Mouse (Mus musculus) forebrain, postnatal 0 days (tissue): Measurements from ENCODE around the gene Rpl13. TPM values are rescaled to one million over a fixed set of nuclear protein-coding genes. Genes with fewer than 3 reads are reported as not detected.

ENCODE experiments used
- ATAC-seq: fragments of 200-750 bp; cut with Nextera tagmentation; 2 replicates; pipeline ENCODE4 v1.8.0; 2017; ENCODE audit warnings: mild to moderate bottlenecking, moderate library complexity
- DNase-seq: peaks from one replicate; pipeline ENCODE4 v3.0.0-alpha.2; 2015
- H3K27ac ChIP-seq: fragments of 300-500 bp; sonication (generic); 2 replicates; pipeline ENCODE4 v1.5.1; 2014; ENCODE audit warnings: low read depth, mild to moderate bottlenecking, antibody characterized with exemption, low read length, moderate library complexity, mixed read lengths
- H3K27me3 ChIP-seq: fragments of 300-500 bp; sonication (generic); 2 replicates; pipeline ENCODE4 v1.6.1; 2014; ENCODE audit warnings: mild to moderate bottlenecking, low read length, mixed read lengths; ENCODE audit not compliant: insufficient read depth
- H3K36me3 ChIP-seq: fragments of 300-500 bp; sonication (generic); 2 replicates; pipeline ENCODE4 v1.6.1; 2014; ENCODE audit warnings: mild to moderate bottlenecking, moderate library complexity; ENCODE audit not compliant: insufficient read depth
- H3K4me1 ChIP-seq: fragments of 300-500 bp; sonication (generic); 2 replicates; pipeline ENCODE4 v1.6.1; 2014; ENCODE audit warnings: antibody characterized with exemption; ENCODE audit not compliant: insufficient read depth
- H3K4me2 ChIP-seq: fragments of 300-500 bp; sonication (generic); 2 replicates; pipeline ENCODE4 v1.6.1; 2014; ENCODE audit warnings: low read depth, mild to moderate bottlenecking, moderate library complexity
- H3K4me3 ChIP-seq: fragments of 300-500 bp; sonication (generic); 2 replicates; pipeline ENCODE4 v1.5.1; 2014; ENCODE audit warnings: low read depth, low read length, mixed read lengths
- H3K9ac ChIP-seq: fragments of 300-500 bp; sonication (generic); 2 replicates; pipeline ENCODE4 v1.6.1; 2014; ENCODE audit warnings: mild to moderate bottlenecking
- H3K9me3 ChIP-seq: fragments of 300-500 bp; sonication (generic); 2 replicates; pipeline ENCODE4 v1.6.1; 2016; ENCODE audit warnings: low read length
- CTCF ChIP-seq: sonication (generic); IDR thresholded peaks from 2 replicates; pipeline ENCODE4 v1.5.1; 2016; ENCODE audit warnings: antibody characterized with exemption, control low read depth, low read depth
- WGBS: fragments of 180-500 bp; shearing (Covaris S2); extraction: QIAGEN DNeasy Blood & Tissue Kit; methylation state at CpG from one replicate; pipeline ENCODE4 v1.1.7; 2014; 5-methylcytosine and 5-hydroxymethylcytosine counted together
- polyA plus RNA-seq: library from polyadenylated mRNA; unstranded; fragments of >200 nt; fragmentation: Nextera tagmentation; extraction: Ambion mirVana; gene quantifications from 2 replicates; pipeline ENCODE4 v1.2.1, GENCODE M21; 2015
- total RNA-seq: library from RNA; depleted of rRNA; stranded (reverse); fragments of >200 nt; gene quantifications from 2 replicates; pipeline ENCODE4 v1.2.3, GENCODE M21; 2014

Rpl13 gene
- total and polyA plus RNA-seq, 2 experiments from 2014 or later, result 944 to 2,315 TPM

DNA sequence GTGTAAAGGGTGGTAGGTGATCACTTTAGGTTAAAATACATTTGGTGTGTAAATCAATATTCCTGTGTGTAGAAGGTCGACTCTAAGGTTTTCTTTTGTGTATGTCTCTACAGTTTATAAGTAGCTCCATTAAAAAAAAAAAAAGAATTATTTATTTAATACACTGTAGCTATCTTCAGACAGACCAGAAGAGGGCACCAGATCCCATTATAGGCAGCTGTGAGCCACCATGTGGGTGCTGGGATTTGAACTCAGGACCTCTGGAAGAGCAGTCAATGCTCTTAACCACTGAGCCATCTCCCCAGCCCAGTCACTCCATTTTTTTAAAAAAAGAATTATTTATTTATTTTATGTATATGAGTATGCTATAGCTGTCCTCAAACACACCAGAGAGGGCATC is 5.9 kb downstream of the Rpl13 start:
- no peak overlapping the region for H3K4me2 ChIP-seq
- 71% methylated on average over 1 of the region's 1 CpGs for WGBS
- no peak for ATAC-seq
- no peak overlapping the region for H3K4me3 ChIP-seq
- H3K27ac ChIP-seq, result no peak overlapping the region
- DNase-seq, result no peak
- H3K4me1 ChIP-seq, result 0 out of 2 replicates have a peak, but pooled peaks cover 7% of the 10 kb centered on the region
- H3K9me3 ChIP-seq, result no peaks in the 10 kb centered on the region
- H3K9ac ChIP-seq, result no peak overlapping the region
- 0 out of 2 replicates have a peak, but pooled peaks have one; percentile 23 for TF ChIP-seq CTCF
- H3K27me3 ChIP-seq, result no peaks in the 10 kb centered on the region
- peaks cover 22% of the 10 kb centered on the region for H3K36me3 ChIP-seq

DNA sequence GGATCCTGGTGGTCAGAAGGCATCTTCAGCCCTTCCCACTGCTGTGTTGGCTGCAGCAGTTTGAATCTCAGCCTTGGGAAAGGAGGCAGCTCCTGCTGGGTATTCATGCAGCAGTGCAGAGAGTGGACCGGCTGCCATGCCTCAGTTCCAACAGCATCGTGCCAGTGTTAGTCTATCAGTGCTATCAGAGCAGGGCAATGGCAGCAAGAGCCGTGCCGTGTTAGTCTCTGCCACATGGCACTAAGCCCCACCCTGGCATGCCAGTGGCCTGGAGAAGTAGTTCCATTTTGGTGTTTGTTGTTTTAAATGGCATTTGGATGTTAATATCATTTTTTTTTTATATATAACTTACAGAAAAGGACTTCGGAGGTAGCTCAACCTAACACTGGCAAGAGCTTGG is 6.8 kb downstream of the Rpl13 start:
- no peak for TF ChIP-seq CTCF
- 84% methylated on average over 5 of the region's 5 CpGs for WGBS
- no peak overlapping the region for H3K4me2 ChIP-seq
- no peaks in the 10 kb centered on the region for H3K4me1 ChIP-seq
- no peaks in the 10 kb centered on the region for H3K27me3 ChIP-seq
- no peak for DNase-seq
- H3K27ac ChIP-seq, result no peak overlapping the region
- no peaks in the 10 kb centered on the region for H3K9me3 ChIP-seq
- no peak overlapping the region for H3K4me3 ChIP-seq
- H3K36me3 ChIP-seq, result peaks cover 14% of the 10 kb centered on the region
- ATAC-seq, result no peak
- H3K9ac ChIP-seq, result no peak overlapping the region

DNA sequence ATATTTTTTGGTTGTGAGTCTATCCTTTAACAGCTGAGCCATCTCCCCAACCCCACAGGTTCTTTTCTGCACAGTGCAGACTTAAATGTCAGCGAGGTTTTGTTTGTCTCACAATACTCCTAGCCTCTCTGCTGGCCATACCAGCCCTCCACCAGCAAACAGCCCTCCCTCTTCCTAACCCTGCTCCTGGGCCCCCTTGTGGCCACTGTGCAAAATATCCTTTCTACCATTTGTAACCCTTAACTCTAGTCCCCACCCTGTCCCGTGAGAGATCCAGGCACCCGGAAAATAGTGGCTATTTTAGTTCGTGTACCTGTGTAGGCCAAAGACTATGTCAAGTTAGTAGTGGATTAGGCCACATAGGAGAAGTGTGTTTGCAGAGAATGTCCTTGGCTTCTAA is 8.5 kb downstream of the Rpl13 start:
- TF ChIP-seq CTCF, result peak; percentile 71
- Histone ChIP-seq H3K4me3 (no peak overlapping the region), H3K27me3 (0 out of 2 replicates have a peak, but pooled peaks cover 1% of the 10 kb centered on the region), H3K27ac (no peak overlapping the region), H3K9ac (no peak overlapping the region), H3K4me1 (no peaks in the 10 kb centered on the region), H3K4me2 (no peak overlapping the region), H3K36me3 (no peaks in the 10 kb centered on the region), H3K9me3 (no peaks in the 10 kb centered on the region)
- ATAC-seq (peak; percentile 75), DNase-seq (no peak)
- 17% methylated on average over 4 of the region's 4 CpGs for WGBS

DNA sequence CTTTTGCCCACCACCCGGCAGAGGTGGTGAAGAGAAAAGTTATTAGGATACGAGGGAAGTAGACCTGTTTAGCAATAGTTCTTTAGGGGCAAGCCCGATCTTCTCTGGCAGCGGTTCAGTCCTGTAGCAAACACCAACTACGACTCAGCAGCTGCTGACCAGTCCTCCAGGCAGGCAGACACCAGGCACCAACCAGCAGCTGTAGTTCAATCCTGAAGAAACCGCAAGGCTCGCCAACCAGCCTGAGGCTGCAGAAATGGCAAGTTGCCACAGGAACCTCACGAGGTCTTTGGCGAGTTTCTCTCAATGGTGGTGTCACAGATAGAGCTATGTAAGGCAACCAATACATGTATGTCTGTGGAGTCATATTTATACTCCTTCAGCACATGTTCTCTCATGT is 10.7 kb downstream of the Rpl13 start:
- ATAC-seq (no peak), DNase-seq (no peak)
- Histone ChIP-seq H3K27ac (no peak overlapping the region), H3K4me1 (0 out of 2 replicates have a peak, but pooled peaks cover 4% of the 10 kb centered on the region), H3K4me2 (no peak overlapping the region), H3K4me3 (no peak overlapping the region), H3K9me3 (no peaks in the 10 kb centered on the region), H3K36me3 (no peaks in the 10 kb centered on the region), H3K9ac (no peak overlapping the region), H3K27me3 (peaks cover 20% of the 10 kb centered on the region; the same call in 1 of the 2 replicates)
- WGBS, result 76% methylated on average over 9 of the region's 9 CpGs
- TF ChIP-seq CTCF, result no peak

DNA sequence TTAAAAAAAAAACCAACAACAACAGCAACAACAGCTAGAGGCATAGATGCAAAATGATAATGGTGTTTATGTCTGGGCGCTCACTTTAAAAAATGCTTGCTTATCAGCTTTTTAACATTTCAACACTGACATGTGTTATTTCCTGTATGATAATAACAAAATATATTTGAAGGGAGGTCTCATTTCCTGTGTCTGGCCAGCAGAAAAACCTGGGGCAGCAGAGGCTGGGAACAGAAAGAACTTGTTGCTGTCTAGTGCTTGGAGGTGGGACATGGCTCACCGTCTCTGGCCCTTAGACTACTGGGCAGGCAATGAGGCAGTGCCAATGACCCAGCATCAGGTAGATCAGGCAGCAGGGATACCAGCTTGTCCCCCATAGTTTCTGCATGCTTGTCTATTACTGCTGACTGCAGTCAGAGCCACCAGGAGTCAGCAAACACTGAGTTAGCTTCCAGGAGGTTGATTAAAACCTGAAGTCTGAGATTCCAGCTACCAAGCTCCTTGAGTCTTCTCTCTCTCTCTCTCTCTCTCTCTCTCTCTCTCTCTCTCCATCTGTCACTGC is 11.8 kb downstream of the Rpl13 start:
- no peak overlapping the region for H3K9ac ChIP-seq
- DNase-seq (no peak), ATAC-seq (no peak)
- no peak overlapping the region for H3K27ac ChIP-seq
- peak; percentile 54 for TF ChIP-seq CTCF
- no peaks in the 10 kb centered on the region for H3K9me3 ChIP-seq
- WGBS, result 69% methylated on average over 2 of the region's 2 CpGs
- no peaks in the 10 kb centered on the region for H3K36me3 ChIP-seq
- H3K4me3 ChIP-seq, result no peak overlapping the region
- peaks cover 31% of the 10 kb centered on the region for H3K27me3 ChIP-seq
- no peak overlapping the region for H3K4me2 ChIP-seq
- 0 out of 2 replicates have a peak, but pooled peaks cover 4% of the 10 kb centered on the region for H3K4me1 ChIP-seq

DNA sequence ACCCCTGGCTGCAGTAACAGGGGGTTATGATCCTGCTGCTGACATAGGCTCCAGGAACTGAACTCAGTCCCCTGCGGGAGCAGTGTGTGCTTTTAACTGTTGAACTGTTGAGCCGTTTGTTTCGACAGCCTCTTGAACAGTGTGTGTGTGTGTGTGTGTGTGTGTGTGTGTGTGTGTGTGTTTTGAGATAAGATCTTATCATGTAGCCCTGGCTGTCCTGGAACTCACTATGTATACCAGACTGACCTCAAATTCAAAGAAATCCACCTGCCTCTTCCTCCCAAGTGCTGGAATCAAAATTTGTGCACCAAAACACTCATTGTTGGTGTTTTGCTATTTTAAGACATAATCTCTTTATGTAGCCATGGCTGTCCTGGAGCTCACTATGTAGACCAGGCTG is 12.5 kb downstream of the Rpl13 start:
- ATAC-seq (no peak), DNase-seq (no peak)
- H3K4me2 ChIP-seq, result no peak overlapping the region
- H3K27me3 ChIP-seq, result peaks cover 37% of the 10 kb centered on the region
- H3K9me3 ChIP-seq, result no peaks in the 10 kb centered on the region
- no peak overlapping the region for H3K4me3 ChIP-seq
- no peak overlapping the region for H3K27ac ChIP-seq
- no peaks in the 10 kb centered on the region for H3K36me3 ChIP-seq
- no peak for TF ChIP-seq CTCF
- H3K4me1 ChIP-seq, result 0 out of 2 replicates have a peak, but pooled peaks cover 4% of the 10 kb centered on the region
- 74% methylated on average over 3 of the region's 3 CpGs for WGBS
- H3K9ac ChIP-seq, result no peak overlapping the region

DNA sequence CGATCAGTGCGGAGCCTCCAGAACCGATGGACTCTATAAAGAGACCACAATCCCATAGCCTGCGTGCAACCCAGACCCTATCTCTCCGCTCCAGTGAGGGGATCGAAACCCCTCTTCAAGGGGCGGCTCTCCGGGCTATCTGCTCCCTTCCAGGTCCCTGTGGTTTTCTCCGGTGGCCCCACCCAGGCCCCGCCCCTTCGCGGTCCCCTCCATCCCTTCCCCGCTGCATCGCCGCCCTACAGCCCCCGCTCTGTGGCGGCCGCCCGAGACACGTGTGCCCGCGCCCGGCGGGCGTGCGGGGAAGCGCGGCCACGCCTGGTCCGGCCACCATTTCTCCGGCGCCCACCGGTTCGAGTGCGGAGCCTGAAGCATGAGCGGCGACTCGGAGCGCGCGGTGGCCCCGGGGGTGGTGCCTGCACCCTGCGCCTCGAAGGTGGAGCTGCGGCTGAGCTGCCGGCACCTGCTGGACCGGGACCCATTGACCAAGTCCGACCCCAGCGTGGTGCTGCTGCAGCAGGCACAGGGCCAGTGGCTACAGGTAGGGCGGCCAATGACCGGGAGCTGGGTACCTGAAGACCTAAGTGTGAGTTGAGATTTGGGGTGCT is 15.1 kb downstream of the Rpl13 start, which contains the start of gene Cpne7:
TSS of gene Cpne7 (plus strand) at position 248 of the 605 bp plus-strand sequence.
- TF ChIP-seq CTCF, result no peak
- peaks cover 37% of the 10 kb centered on the region for H3K27me3 ChIP-seq
- H3K9ac ChIP-seq, result peak within 1 kb of the TSS; percentile 55
- no peak within 1 kb of the TSS for H3K27ac ChIP-seq
- H3K9me3 ChIP-seq, result no peaks in the 10 kb centered on the region
- DNase-seq (no peak), ATAC-seq (peak; percentile 63)
- H3K36me3 ChIP-seq, result no peaks in the 10 kb centered on the region
- WGBS, result 1% methylated on average over 39 of the region's 51 CpGs
- peak within 1 kb of the TSS; percentile 75 for H3K4me2 ChIP-seq
- peak within 1 kb of the TSS; percentile 49 for H3K4me3 ChIP-seq
- H3K4me1 ChIP-seq, result 0 out of 2 replicates have a peak, but pooled peaks cover 4% of the 10 kb centered on the region
